Mouse (Mus musculus): ENCODE data around the gene Lman1l.
A peak's percentile ranks its signal among the peaks of the same experiment; 100 is the strongest.

The Lman1l gene

DNA sequence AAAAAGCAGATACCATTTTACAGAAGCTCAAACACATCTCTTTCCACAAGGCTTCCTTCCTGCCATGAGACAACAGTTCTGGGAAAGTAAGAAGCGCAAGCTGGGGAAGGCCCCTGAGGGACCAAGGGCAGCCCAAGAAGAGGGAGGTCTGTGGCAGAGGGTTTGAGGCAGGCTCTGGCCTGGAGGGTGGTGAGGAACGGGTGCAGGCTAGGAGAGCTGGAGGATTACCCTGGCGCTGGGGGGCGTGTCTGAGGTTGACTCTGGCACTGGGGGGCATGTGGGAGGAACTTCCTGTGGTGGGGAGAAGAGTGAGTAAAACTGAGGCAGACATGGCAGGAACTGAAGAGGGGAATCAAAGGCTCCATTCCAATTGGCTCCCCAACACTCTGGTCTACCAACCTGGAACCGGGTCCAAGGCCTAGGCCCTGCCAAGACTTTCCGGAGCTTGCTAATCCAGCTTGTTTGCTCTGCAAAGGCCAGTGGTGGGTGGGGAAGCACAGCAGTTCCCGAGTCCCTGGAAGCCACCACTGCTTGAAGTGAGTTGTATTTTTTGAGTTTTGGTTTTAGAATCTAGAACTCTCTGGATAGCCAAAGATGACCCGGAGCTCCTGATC, 2.9 kb downstream of the Lman1l start:
- no peak for DNase-seq (ENCODE audit: extremely low spot score)

GRCm38 (mm10) chr9:57614786-57615185, 5.8 kb downstream of the Lman1l start:
- no peak for DNase-seq (ENCODE audit: extremely low spot score)

DNA sequence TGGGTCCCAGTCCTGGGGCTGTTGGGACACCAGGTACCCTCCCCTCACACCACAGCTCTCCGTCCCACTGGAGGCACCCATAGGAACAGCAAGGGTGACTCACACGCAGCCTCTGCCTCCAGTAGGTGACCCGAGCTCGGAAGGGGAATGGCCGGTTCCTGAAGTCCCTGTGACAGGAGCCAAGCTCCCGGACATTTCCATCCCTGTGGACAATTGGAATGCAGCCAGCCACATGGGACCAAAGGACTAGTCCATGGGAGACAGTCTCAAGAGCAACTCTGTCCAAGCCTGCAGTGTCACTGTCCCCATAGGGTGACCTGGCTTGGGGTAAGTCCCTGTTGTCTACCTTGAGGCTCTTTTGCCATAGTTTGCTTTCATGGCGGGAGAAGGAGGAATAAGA, 6.6 kb downstream of the Lman1l start:
- DNase-seq (ENCODE audit: extremely low spot score) = no peak

- DNase-seq (ENCODE audit: extremely low spot score) = no peak
Measured at GRCm38 (mm10) chr9:57612587-57612986, 8.0 kb downstream of the Lman1l start.

DNA sequence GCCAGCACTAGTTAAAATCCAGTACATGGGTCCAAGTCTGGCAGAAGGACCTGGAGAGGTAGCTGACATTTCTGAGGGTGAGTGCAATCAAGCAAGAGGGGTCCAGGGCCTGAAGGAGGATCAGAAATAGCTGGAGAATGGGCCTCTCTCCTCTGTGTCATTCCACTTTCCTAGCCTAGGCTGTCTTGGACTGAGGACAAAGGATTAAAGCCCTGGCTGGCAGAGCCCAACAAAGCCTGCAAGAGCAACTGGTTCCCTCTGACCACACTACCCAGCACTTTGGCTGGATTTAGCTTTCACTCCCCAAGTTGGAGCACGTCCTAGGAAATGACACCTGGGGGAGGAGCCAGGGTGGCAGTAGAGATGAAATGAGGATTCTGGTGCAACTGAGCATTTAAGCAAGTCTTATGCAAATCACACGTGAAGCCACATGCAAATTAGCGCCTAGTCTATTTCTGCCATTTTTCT, 10.2 kb downstream of the Lman1l start:
- DNase-seq (ENCODE audit: extremely low spot score) = no peak

DNA sequence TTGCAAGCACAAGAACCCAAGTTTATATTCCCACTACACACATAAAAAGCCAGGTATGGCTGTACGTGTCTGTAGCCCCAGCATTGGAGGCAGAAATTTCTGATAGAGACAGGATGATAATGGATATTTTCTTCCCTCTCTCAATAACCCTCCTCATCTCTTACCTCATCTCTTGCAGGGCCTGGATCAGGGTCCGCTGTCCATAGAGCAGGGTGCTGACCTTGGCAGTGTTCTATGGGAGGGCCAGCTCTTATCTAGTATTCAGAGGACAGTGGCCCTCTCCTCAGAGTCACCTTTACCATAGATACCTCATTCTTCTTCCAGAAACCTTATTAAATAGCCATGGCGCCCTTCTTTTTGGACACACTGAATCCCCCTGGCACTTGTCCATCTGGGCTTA, 10.8 kb downstream of the Lman1l start:
- no peak for DNase-seq (ENCODE audit: extremely low spot score)

DNA sequence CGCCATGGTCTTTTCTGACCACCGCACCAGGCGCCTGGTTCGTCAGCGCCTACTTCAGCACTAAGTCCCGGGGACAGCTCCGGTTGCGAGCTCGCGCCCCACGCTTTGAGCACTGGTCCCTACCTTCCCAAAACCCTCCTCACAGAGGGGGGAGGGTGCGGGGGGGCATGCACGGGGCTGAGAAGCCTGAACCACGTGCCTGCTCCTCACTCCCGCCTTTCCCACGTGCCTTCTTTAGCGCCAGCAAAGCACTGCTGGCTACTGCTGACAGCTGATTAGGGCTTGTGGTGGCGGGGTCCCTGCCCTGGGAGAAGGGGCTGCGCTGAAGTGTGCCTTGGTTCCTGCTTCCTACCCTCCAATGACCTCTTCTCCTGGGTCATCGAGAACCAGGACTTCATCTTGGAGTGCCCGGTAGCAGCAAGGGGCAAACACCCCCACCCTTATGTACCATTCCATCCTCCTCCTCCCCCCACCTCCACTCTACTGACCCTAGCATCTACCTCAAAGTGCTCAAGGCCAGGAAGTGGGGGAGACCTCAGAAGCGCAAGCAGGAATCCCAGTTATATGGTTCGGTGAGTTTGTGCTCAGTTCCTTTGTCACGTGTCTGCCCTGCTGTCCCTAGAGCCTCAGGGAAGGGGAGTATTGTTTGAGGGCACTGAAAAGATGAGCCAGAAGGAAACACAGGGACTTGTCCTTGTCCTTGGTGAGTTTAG, 14.3 kb downstream of the Lman1l start, which contains the start of gene Cplx3:
TSS of gene Cplx3 (minus strand) at position 143 of the 713 bp plus-strand sequence.
- DNase-seq (ENCODE audit: extremely low spot score) = peak; percentile 72

DNA sequence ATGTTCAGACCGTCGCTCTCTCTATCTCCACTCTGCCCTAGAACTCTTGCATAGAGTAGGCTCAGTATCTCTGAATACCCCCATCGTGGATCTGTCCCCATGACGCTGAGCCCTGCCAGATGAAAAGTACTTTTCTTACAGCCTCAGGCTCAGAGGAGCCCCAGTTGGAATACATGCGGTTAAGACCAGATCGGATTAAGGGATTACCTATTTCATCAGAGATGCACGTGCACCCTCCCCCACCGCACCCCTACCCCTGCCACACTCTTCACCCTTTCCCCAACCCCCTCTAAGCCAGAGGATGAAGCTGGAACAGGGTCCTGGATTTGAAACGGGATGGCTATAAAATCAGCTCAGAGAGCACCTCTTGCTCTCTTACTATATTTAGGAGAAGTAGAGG, 15.1 kb downstream of the Lman1l start:
- no peak for DNase-seq (ENCODE audit: extremely low spot score)

DNA sequence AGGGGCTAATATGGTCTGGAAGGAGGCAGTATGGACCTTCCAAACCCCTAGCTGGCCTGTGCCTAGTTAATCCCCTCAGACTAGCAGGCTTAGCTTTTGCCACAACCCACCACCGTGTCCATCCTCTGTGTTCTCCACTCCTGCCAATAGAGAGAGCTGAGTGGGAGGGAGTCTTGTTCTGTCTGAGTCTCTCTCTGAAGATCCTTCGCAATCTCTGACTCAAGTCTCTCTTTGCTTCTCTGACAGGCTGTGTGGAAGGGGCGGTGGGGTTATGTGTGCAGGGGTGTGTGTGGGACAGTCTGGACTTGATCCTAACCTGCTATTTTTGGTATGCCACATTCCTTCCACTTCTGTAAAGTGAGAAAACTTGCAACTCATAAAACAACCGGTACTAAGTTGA, 15.7 kb downstream of the Lman1l start:
- DNase-seq (ENCODE audit: extremely low spot score) = no peak

DNA sequence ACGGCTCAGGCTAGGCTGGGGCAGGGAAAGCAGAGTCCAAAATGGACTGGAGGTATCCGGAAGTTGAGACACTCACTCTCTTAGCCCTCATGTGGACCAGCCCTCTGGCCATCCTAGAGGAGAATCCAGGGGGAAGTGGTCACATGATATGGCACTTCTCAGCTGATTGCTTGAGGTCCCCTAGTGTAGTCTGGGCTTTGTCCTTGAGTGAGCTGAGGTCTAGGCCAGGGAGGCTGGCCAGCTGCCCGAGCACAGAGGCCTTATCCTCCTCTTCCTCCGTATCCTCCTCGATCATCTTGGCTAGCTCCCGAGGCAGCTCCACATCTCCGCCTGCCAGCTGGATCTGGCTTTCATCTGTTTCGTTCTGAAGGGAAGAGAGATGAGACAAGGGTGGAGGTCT, 18.5 kb downstream of the Lman1l start:
- DNase-seq (ENCODE audit: extremely low spot score) = no peak

GRCm38 (mm10) chr9:57601353-57601706, 19.2 kb downstream of the Lman1l start:
- no peak for DNase-seq (ENCODE audit: extremely low spot score)

DNA sequence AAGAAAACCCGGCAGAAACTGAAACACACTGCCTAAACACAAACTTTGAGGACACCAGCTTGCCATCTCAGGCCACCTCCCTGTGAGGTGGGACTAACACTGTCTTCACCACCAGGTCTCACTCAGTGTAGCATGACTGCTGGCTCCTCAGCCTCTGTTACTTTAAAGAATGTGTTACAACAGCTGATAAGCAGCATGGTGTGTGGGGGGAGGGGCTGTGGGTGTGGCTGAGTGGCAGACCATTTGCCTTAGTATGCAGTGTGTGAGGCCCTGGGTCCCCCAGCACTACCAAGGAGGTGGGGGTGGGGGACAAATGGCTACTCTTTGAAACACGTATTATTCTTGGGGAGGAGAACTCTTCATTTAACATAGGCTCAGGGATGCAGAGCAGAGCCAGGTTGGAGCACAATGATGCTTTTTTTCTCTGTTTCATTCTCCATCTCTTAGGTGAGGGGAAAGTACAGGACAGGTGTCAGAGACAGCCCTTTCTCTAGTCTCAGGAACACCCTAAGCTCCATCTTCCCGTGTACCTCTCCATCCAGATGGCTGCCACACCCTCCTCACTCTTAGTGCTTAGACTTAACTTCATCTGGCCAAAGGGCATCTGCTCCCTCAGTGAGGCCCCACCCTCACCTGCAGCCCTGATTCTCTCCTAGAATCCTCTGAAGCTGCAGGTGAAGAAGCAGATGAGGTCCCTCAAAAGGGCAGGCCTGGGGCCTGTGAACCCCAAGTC, 19.8 kb downstream of the Lman1l start:
- peak; percentile 65 for DNase-seq (ENCODE audit: extremely low spot score)

- DNase-seq (ENCODE audit: extremely low spot score) = peak; percentile 39
Measured at GRCm38 (mm10) chr9:57598851-57599563, 21.6 kb downstream of the Lman1l start.

DNA sequence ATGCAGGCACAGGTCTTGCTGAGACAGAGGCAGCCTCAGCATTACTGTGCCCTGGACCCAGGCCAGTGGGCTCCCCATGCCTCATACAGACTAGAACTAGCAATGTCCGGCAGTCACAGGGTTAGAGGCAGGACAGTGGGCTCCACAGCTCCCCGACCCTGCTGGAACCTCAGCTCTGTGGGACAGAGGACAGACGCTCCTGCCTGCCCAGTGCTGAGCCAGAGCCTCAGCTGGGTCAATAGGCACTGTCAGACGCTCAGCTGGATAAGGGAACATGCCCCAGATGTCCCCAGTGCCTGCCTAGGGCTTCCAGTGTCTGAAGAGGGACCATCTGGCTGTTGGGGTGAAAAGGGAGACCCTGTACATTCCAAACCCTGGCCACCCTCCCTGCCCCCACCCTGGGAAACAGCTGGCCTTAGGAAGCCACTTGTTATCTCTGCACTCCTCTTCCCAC, 22.6 kb downstream of the Lman1l start:
- DNase-seq (ENCODE audit: extremely low spot score) = no peak

- no peak for DNase-seq (ENCODE audit: extremely low spot score)
Measured at GRCm38 (mm10) chr9:57597265-57597664, 23.3 kb downstream of the Lman1l start.

DNA sequence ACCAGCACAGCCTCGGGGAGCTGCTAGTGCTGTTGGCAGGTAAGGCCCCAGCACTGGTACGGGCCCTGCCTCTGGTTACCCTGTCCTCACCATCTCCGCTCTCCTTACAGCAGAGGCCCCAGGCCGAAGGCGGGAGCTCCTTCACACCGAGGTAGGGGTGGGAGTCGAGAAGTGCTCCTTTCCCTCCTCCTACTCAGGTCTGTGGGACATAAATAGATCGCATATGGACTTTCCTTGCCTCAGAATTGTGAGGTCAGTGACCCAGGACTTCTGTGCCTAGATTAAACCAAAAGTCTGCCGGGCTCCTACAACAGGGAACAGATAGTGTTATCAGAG, 26.4 kb downstream of the Lman1l start:
- DNase-seq (ENCODE audit: extremely low spot score) = no peak

DNA sequence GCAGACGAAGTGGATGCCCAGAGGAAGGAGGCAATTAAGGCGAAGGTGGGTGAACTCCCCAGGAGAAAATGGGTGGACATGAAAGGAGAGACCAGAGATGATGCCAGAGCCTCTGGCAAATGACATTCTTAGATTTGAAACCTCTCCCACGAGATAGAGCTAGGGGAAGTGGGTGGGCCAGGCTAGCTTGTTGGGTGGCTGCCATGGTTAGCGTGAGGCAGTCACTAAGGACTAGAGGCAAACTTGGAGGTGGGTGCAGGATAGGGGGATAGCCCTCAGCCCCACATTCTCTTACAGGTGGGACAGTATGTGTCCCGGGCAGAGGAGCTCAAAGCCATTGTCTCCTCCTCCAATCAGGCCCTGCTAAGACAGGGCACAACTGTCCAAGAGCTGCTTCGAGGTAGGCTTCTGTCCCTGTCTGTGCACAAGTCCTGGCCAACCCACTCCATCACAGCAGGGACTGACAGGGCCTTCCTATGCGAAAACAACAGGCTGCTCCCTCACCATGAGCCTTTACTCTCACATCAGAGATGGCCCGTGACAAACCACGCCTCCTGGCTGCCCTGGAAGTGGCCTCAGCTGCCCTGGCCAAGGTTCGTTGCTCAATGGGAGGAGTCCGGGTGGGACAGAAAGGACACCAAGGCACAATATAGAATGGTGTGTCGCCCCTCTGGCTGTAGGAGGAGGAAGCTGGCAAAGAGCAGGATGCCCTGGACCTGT, 27.0 kb downstream of the Lman1l start:
- peak; percentile 34 for DNase-seq (ENCODE audit: extremely low spot score)

GRCm38 (mm10) chr9:57590726-57591125, 29.8 kb downstream of the Lman1l start:
- no peak for DNase-seq (ENCODE audit: extremely low spot score)

- peak; percentile 79 for DNase-seq (ENCODE audit: extremely low spot score)
Measured at GRCm38 (mm10) chr9:57589224-57590126, 31.1 kb downstream of the Lman1l start, which contains the start of gene Ulk3. Gene Ulk3, plus strand, starts transcription at chr9:57589452.

DNA sequence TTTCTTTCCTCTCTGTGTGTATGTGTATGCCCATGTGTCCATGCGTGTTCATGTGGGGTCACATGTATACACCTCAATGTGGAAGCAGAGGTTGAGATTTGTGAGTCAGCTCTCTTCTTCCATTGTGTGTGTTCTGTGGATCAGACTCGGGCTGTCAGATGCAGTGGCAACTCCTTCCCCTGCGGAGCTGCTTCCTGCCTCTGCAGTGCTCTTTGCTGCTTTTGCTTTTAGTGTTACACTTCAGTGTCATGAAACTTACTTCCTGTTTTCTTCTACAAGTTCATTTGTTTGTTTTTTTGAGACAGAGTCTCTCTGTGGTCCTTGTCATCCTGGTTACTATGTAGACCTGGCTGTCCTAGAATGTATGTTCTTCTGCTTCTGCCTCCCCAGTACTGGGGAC, 35.6 kb downstream of the Lman1l start:
- no peak for DNase-seq (ENCODE audit: extremely low spot score)

All from embryo, embryonic 9.5 days (tissue).